Mouse (Mus musculus) ES-E14 (cell line): ENCODE data around the gene Gm14569. TPM values are rescaled to one million over a fixed set of nuclear protein-coding genes. Genes with fewer than 3 reads are reported as not detected.

Source experiments
- DNase-seq: peaks from one replicate; pipeline ENCODE4 v3.0.0-alpha.2; 2013; ENCODE audit warnings: low read depth, low spot score
- H3K27ac ChIP-seq: 2 replicates; pipeline ENCODE4 v1.5.1; 2012; ENCODE audit warnings: low read depth, mild to moderate bottlenecking, low read length, moderate library complexity, mixed read lengths; ENCODE audit not compliant: poor library complexity, insufficient read depth, severe bottlenecking
- H3K36me3 ChIP-seq: 2 replicates; pipeline ENCODE4 v1.6.1; 2012; ENCODE audit warnings: mild to moderate bottlenecking, low read length, moderate library complexity, mixed read lengths; ENCODE audit not compliant: control insufficient read depth, poor library complexity, insufficient read depth, severe bottlenecking
- H3K4me1 ChIP-seq, 2 experiments: fragments of 150-350 bp in 1 of 2; sonication (generic) in 1 of 2; 2 replicates each; pipeline ENCODE4 v1.6.1; 2012; ENCODE audit warnings: low read length in 2 of 2, mild to moderate bottlenecking in 1 of 2, mixed read lengths in 1 of 2; ENCODE audit not compliant: control insufficient read depth in 2 of 2, insufficient read depth in 2 of 2, poor library complexity in 1 of 2
- H3K4me3 ChIP-seq, 2 experiments: fragments of 150-350 bp in 1 of 2; sonication (generic) in 1 of 2; 2 replicates each; pipeline ENCODE4 v1.5.1; 2012; ENCODE audit warnings: low read length in 2 of 2, low read depth in 1 of 2, mild to moderate bottlenecking in 1 of 2, mixed read lengths in 1 of 2; ENCODE audit not compliant: insufficient read depth in 1 of 2, poor library complexity in 1 of 2, severe bottlenecking in 1 of 2
- H3K9ac ChIP-seq: 2 replicates; pipeline ENCODE4 v1.6.1; 2012; ENCODE audit warnings: low read depth, mild to moderate bottlenecking, low read length, mixed read lengths; ENCODE audit not compliant: poor library complexity, insufficient read depth, severe bottlenecking
- H3K9me3 ChIP-seq: fragments of 150-350 bp; sonication (generic); 2 replicates; pipeline ENCODE4 v1.6.1; 2012; ENCODE audit warnings: low read depth, mild to moderate bottlenecking, low read length; ENCODE audit not compliant: control insufficient read depth, insufficient read depth
- CHD2 ChIP-seq: IDR thresholded peaks from 2 replicates; pipeline ENCODE4 v1.6.1; 2014; ENCODE audit warnings: mild to moderate bottlenecking, low read depth, low read length, inconsistent platforms
- HCFC1 ChIP-seq: IDR thresholded peaks from 2 replicates; pipeline ENCODE4 v1.6.1; 2012; ENCODE audit warnings: low read length, inconsistent platforms, borderline replicate concordance; ENCODE audit not compliant: insufficient read depth
- MAFK ChIP-seq: IDR thresholded peaks from 2 replicates; pipeline ENCODE4 v1.6.1; 2014; ENCODE audit warnings: mild to moderate bottlenecking, low read depth, low read length, inconsistent platforms; ENCODE audit not compliant: insufficient read depth
- ZC3H11A ChIP-seq: IDR thresholded peaks from 2 replicates; pipeline ENCODE4 v1.6.1; 2012; ENCODE audit warnings: low read depth, mild to moderate bottlenecking, inconsistent platforms, low read length, borderline replicate concordance
- ZNF384 ChIP-seq: IDR thresholded peaks from 2 replicates; pipeline ENCODE4 v1.6.1; 2012; ENCODE audit warnings: low read depth, low read length, inconsistent platforms
- in situ Hi-C, 2 experiments: fragments of 600-800 bp; cut with MboI; formaldehyde crosslinking; loops; one replicate each; pipeline ENCODE4 v1.15.1; 2025; ENCODE audit warnings: low sequenced_read_pairs in 2 of 2, inconsistent platforms in 1 of 2; ENCODE audit not compliant: unreplicated experiment in 2 of 2
- total RNA-seq: library from RNA; depleted of rRNA; stranded (reverse); fragments of 300-350 nt; gene quantifications from 2 replicates; pipeline ENCODE4 v1.2.3, GENCODE M21; 2012

Gene Gm14569
- total RNA-seq, 1 experiment = 2.5 TPM

- in situ Hi-C loops = no loop called here
- H3K9me3 ChIP-seq = no peaks in the 10 kb centered on the region
- no peaks in the 10 kb centered on the region for H3K4me1 ChIP-seq
- H3K36me3 ChIP-seq = no peaks in the 10 kb centered on the region
- TF ChIP-seq ZNF384 (no peak), MAFK (no peak), ZC3H11A (no peak), CHD2 (no peak), HCFC1 (no peak)
- DNase-seq = no peak
- no peak overlapping the region for H3K4me3 ChIP-seq
- no peak overlapping the region for H3K9ac ChIP-seq
- no peak overlapping the region for H3K27ac ChIP-seq
Measured at GRCm38 (mm10) chrX:36419153-36419552, 72.5 kb downstream of the Gm14569 start.

- in situ Hi-C loops = loop anchor here in 1 of 2 experiments (10.0 kb wide), 1 partner anchor 178 kb away; no protein-coding TSS in a partner anchor
Measured at GRCm38 (mm10) chrX:36402316-36402715, 89.3 kb downstream of the Gm14569 start.

GRCm38 (mm10) chrX:36400980-36401379 is 90.7 kb downstream of the Gm14569 start, which contains the start of gene Gm6268:
TSS of gene Gm6268 (plus strand) at chrX:36401280.
- DNase-seq = no peak
- no peak within 1 kb of the TSS for H3K9ac ChIP-seq
- in situ Hi-C loops = loop anchor here in 1 of 2 experiments (10.0 kb wide), 1 partner anchor 176 kb away; no protein-coding TSS in a partner anchor
- H3K4me3 ChIP-seq = no peak within 1 kb of the TSS
- H3K4me1 ChIP-seq = no peaks in the 10 kb centered on the region
- no peaks in the 10 kb centered on the region for H3K9me3 ChIP-seq
- H3K36me3 ChIP-seq = no peaks in the 10 kb centered on the region
- TF ChIP-seq ZNF384 (no peak), ZC3H11A (no peak), CHD2 (no peak), MAFK (no peak), HCFC1 (no peak)
- no peak within 1 kb of the TSS for H3K27ac ChIP-seq

More at GRCm38 (mm10) chrX:36402316-36402715, 89.3 kb downstream of the Gm14569 start:
- H3K4me3 ChIP-seq = no peak overlapping the region
- no peaks in the 10 kb centered on the region for H3K4me1 ChIP-seq
- TF ChIP-seq MAFK = no peak
- TF ChIP-seq ZC3H11A = no peak
- TF ChIP-seq ZNF384 = no peak
- no peak for TF ChIP-seq HCFC1
- TF ChIP-seq CHD2 = no peak
- no peaks in the 10 kb centered on the region for H3K36me3 ChIP-seq
- no peak overlapping the region for H3K9ac ChIP-seq
- peak; percentile 16 for DNase-seq
- H3K27ac ChIP-seq = no peak overlapping the region
- no peaks in the 10 kb centered on the region for H3K9me3 ChIP-seq

- H3K9me3 ChIP-seq = no peaks in the 10 kb centered on the region
- H3K4me3 ChIP-seq = no peak overlapping the region
- no peak overlapping the region for H3K27ac ChIP-seq
- H3K9ac ChIP-seq = no peak overlapping the region
- no peak for DNase-seq
- H3K4me1 ChIP-seq = no peaks in the 10 kb centered on the region
- H3K36me3 ChIP-seq = no peaks in the 10 kb centered on the region
- no peak for TF ChIP-seq HCFC1
- TF ChIP-seq MAFK = no peak
- in situ Hi-C loops = loop anchor here in 1 of 2 experiments (25.0 kb wide), 1 partner anchor 156 kb away; no protein-coding TSS in a partner anchor
Measured at GRCm38 (mm10) chrX:36393279-36393678, 98.4 kb downstream of the Gm14569 start.

GRCm38 (mm10) chrX:36392672-36393071 is 99.0 kb downstream of the Gm14569 start:
- in situ Hi-C loops = loop anchor here in 1 of 2 experiments (25.0 kb wide), 1 partner anchor 155 kb away; no protein-coding TSS in a partner anchor
- no peaks in the 10 kb centered on the region for H3K9me3 ChIP-seq
- H3K4me1 ChIP-seq = no peaks in the 10 kb centered on the region
- H3K9ac ChIP-seq = no peak overlapping the region
- H3K4me3 ChIP-seq = no peak overlapping the region
- no peak for TF ChIP-seq HCFC1
- no peak for TF ChIP-seq ZC3H11A
- no peak for TF ChIP-seq CHD2
- no peak for TF ChIP-seq MAFK
- no peak for TF ChIP-seq ZNF384
- DNase-seq = no peak
- H3K36me3 ChIP-seq = no peaks in the 10 kb centered on the region
- H3K27ac ChIP-seq = no peak overlapping the region
